Mouse (Mus musculus) brown adipose tissue, adult 24 weeks (tissue): Measurements from ENCODE around the gene Cdkal1. TPM values are rescaled to one million over a fixed set of nuclear protein-coding genes. Genes with fewer than 3 reads are reported as not detected.

Experiments
- H3K27ac ChIP-seq: fragments of 200-500 bp; replicated peaks from 2 replicates; pipeline ENCODE4 v1.5.1; 2012; ENCODE audit warnings: low read depth, mild to moderate bottlenecking, low read length
- H3K4me1 ChIP-seq: fragments of 200-500 bp; 2 replicates; pipeline ENCODE4 v1.6.1; 2012; ENCODE audit warnings: low read length, mixed read lengths; ENCODE audit not compliant: control insufficient read depth, insufficient read depth, insufficient read length
- H3K4me3 ChIP-seq: fragments of 200-500 bp; 2 replicates; pipeline ENCODE4 v1.5.1; 2012; ENCODE audit warnings: low read depth, mild to moderate bottlenecking, low read length, moderate library complexity; ENCODE audit not compliant: insufficient read depth
- polyA plus RNA-seq: library from polyadenylated mRNA; stranded (reverse); fragments of >200 nt; gene quantifications from 2 replicates; pipeline ENCODE4 v1.2.4, GENCODE M21; 2012; ENCODE audit not compliant: missing spikeins, insufficient read depth, insufficient read length

Gene Cdkal1
- polyA plus RNA-seq, 1 experiment: 9.5 TPM

GRCm38 (mm10) chr13:29826041-29826440, 29.4 kb downstream of the Cdkal1 start:
- H3K27ac ChIP-seq: no peak overlapping the region
- H3K4me1 ChIP-seq: no peaks in the 10 kb centered on the region
- H3K4me3 ChIP-seq: no peak overlapping the region

GRCm38 (mm10) chr13:29824797-29825196, 30.7 kb downstream of the Cdkal1 start:
- Histone ChIP-seq H3K27ac (no peak overlapping the region), H3K4me1 (no peaks in the 10 kb centered on the region), H3K4me3 (no peak overlapping the region)

- Histone ChIP-seq H3K4me1 (no peaks in the 10 kb centered on the region), H3K4me3 (no peak overlapping the region), H3K27ac (no peak overlapping the region)
Observed at GRCm38 (mm10) chr13:29824326-29824725, 31.1 kb downstream of the Cdkal1 start.

DNA sequence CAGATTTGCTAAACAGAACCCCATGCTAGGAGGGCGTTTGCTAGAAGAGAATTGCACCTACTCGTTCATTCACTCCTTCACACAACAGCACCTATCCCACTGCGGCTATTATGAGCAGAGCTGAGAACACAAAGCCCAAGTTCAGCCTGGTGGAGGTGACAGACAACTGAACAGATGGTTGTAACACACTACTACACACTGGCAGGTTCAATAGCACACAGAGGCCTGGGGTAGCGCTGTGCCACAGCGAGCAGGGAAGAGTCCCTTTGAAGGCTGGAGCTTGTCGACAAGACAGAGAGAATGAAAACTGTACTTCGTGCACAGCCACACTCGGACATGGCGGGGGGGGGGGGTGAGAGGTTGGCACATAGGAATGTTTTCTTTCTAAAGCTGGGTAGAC, 31.6 kb downstream of the Cdkal1 start:
- Histone ChIP-seq H3K4me3 (no peak overlapping the region), H3K27ac (no peak overlapping the region)

DNA sequence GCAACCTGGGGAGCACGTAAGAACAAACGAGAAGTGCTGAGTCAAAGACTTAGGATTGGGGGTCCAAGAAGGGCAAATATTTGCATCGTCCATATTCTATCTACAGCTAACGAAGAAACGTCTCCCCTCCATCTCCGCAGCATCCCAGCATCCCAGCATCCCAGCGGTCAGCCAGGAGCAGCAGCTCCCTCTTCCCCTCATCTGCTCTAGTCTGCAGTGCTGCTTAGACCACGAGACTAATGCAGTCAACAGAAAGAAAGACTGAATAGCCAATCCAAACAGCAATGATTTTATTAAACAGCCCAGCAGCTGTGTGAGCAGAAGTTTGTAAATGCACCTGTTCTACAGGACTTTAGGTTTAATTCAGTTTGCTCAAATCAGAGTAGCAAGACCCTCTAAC, 32.0 kb downstream of the Cdkal1 start:
- Histone ChIP-seq H3K4me3 (no peak overlapping the region), H3K4me1 (no peaks in the 10 kb centered on the region), H3K27ac (no peak overlapping the region)

More for the DNA sequence above, 31.6 kb downstream of the Cdkal1 start:
- H3K4me1 ChIP-seq: no peaks in the 10 kb centered on the region

DNA sequence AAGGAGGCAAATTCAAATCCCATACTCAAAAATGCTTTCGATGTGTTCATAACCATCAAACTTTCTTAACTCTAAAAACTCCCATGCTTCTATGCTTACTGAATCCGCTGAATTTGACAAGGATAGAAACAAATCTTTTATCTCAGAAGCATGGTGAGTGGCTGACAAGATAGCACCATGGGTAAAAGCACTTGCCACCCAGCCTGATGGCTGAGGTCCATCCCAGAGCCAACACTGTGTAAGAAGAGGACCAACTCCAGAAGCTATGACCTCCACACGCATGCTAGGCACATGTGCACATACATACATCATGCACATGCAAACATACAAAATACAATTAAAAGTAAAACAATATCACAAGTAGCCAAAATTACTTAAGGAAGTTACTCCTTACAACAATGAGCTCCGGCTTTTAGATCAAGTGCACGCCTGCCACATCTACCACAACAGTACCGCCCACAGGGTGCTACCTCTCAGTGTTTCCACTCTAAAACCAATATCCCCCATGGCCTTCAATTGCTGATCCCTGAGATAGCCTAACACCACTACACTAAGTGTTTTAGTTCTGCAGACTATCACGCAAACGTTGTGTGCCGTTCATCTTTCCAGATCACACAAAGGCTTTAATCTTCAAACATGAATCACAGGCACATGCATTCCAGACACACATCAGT, 35.4 kb downstream of the Cdkal1 start:
- Histone ChIP-seq H3K4me3 (no peak overlapping the region), H3K4me1 (no peaks in the 10 kb centered on the region), H3K27ac (no peak overlapping the region)

DNA sequence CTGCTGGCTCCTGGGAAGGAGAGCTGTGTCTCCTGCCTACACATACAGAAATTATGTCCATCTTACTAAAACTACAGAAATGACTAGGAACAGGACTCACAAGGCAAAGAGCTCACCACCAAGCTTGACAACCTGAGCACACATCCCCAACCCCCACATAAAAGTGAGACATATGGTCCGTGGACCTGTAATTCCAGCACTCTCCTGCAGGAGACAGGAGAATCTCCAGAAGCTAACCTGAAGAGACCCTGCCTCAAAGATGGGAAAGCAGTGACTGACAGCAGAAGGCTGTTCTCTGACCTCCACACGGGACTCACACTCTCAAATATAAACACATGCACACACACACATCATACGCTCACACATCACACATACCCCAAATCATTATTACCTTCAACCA, 36.3 kb downstream of the Cdkal1 start:
- no peaks in the 10 kb centered on the region for H3K4me1 ChIP-seq
- H3K4me3 ChIP-seq: no peak overlapping the region
- no peak overlapping the region for H3K27ac ChIP-seq

DNA sequence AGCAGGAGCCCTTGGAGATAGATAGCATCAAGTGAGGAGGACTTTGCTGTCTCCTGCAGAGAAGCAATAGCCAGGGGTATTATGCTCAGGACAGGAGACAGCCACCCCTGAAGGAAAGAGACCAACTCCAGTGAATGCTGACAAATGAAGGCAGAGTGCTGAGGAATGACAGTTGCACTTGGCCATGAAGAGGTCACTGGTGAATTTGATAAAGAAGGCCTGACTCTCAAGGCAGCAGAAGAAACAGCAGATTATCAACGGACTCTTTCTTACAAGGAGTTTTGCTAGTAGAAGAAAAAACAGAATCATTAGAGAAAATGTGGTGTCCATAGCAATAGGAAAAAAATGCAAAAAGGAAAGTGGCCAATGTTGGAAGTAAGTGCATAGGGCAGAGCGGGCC, 37.2 kb downstream of the Cdkal1 start:
- H3K4me1 ChIP-seq: no peaks in the 10 kb centered on the region
- no peak overlapping the region for H3K4me3 ChIP-seq
- no peak overlapping the region for H3K27ac ChIP-seq

- Histone ChIP-seq H3K27ac (no peak overlapping the region), H3K4me3 (no peak overlapping the region), H3K4me1 (no peaks in the 10 kb centered on the region)
Observed at GRCm38 (mm10) chr13:29810780-29811179, 44.7 kb downstream of the Cdkal1 start.

DNA sequence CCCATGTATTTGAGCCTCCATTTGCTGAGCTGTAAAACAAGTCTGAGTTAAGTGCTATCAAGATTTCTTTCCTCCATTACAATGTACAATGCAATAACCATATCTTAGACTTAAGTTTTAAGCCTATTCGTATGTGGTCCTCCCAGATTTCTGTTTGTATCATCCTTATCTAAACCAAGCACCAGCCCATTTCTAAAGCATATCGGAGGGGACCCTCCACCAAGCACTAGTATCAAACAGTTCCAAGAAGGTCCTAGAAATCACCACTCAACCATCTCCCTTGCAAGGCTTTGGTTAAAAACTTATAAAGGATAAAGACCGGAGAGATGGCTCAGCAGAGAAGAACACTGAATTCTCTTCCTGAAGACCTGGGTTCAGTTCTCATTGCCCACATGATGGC, 47.1 kb downstream of the Cdkal1 start:
- Histone ChIP-seq H3K27ac (no peak overlapping the region), H3K4me1 (no peaks in the 10 kb centered on the region), H3K4me3 (no peak overlapping the region)

DNA sequence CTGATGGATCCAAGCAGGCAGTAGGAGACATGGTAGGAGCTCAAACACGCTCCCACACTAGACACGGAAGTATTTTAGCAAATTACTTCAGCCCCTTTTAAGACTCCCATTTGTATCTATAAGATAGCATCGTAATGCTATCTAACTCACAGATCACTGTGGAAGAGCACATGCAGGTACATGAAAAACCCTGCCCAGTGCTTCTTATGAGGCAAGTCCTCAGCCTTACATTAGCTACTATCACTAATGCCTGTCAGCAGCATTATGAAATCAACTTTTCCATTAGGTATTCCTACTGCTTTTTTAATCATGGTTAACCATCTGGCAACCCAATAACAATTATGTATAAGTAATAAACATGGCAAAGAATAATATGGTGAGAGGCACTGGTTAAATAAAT, 47.5 kb downstream of the Cdkal1 start:
- Histone ChIP-seq H3K4me1 (no peaks in the 10 kb centered on the region), H3K4me3 (no peak overlapping the region), H3K27ac (no peak overlapping the region)

GRCm38 (mm10) chr13:29806871-29807270, 48.6 kb downstream of the Cdkal1 start:
- H3K27ac ChIP-seq: no peak overlapping the region
- no peaks in the 10 kb centered on the region for H3K4me1 ChIP-seq
- no peak overlapping the region for H3K4me3 ChIP-seq

- no peak overlapping the region for H3K4me3 ChIP-seq
- no peak overlapping the region for H3K27ac ChIP-seq
- no peaks in the 10 kb centered on the region for H3K4me1 ChIP-seq
Observed at GRCm38 (mm10) chr13:29805296-29805695, 50.2 kb downstream of the Cdkal1 start.

GRCm38 (mm10) chr13:29804034-29804433, 51.4 kb downstream of the Cdkal1 start:
- Histone ChIP-seq H3K27ac (no peak overlapping the region), H3K4me3 (no peak overlapping the region), H3K4me1 (no peaks in the 10 kb centered on the region)

DNA sequence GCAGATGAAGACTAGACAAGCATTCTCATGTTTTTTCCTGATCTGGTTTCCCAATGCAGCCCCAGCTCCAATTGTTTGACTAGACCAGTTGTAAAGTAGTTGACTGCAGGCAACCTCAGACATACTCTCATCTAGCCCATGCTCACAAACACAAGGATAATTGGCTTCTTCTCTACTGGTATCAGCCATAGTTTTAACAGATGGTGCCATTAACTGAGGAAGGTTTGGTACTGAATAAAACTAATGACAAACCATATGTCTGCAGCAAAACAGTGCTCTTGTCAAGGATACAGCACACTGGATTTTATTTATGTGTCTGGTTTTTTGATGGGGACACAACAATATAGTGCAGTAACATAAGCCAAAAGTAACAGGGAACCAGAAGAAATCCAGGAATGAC, 52.8 kb downstream of the Cdkal1 start:
- no peaks in the 10 kb centered on the region for H3K4me1 ChIP-seq
- H3K4me3 ChIP-seq: no peak overlapping the region
- no peak overlapping the region for H3K27ac ChIP-seq

- no peaks in the 10 kb centered on the region; the same call in 1 of the 2 replicates for H3K4me1 ChIP-seq
- H3K27ac ChIP-seq: no peak overlapping the region
- H3K4me3 ChIP-seq: no peak overlapping the region
Observed at GRCm38 (mm10) chr13:29800078-29800477, 55.4 kb downstream of the Cdkal1 start.
